Mouse (Mus musculus) liver, postnatal 0 days (tissue): ENCODE results near the gene Prr15.

Source experiments
- CTCF ChIP-seq: sonication (generic); IDR thresholded peaks from 2 replicates; pipeline ENCODE4 v1.5.1; 2016; ENCODE audit warnings: antibody characterized with exemption, low read depth
- EP300 ChIP-seq: IDR thresholded peaks from 2 replicates; pipeline ENCODE4 v1.6.1; 2016; ENCODE audit warnings: antibody characterized with exemption, low read depth, mild to moderate bottlenecking

GRCm38 (mm10) chr6:54333652-54334396 is 8.2 kb downstream of the Prr15 start:
- no peak for TF ChIP-seq EP300
- TF ChIP-seq CTCF: no peak
